Mouse (Mus musculus): Measurements from ENCODE around the gene Gm826. TPM values are rescaled to one million over a fixed set of nuclear protein-coding genes. Genes with fewer than 3 reads are reported as not detected.

Gene Gm826
- total RNA-seq, 2 experiments from 2014 or later: not detected

DNA sequence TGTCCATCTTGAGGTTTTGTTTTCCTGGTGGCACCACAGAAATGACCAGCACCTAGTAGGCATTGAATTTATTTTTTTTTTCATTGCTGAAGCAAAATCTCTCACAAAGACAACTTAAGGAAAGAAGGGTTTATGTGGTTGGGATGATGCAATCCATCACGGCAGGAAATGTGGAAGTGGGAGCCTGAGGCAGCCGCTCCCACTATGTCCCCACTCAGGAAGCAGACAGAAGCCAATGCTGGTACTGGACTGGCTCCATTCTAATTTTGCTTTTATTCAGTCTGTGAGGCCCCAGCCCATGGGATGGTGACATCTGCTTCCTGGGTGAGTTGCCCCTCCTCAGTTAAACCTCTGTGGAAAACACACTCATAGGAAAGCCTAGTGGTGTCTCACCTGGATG, 30.0 kb downstream of the Gm826 start:
- ATAC-seq (replicated peaks; ENCODE audit: low FRiP score, low TSS enrichment, poor library complexity, severe bottlenecking): no peak

DNA sequence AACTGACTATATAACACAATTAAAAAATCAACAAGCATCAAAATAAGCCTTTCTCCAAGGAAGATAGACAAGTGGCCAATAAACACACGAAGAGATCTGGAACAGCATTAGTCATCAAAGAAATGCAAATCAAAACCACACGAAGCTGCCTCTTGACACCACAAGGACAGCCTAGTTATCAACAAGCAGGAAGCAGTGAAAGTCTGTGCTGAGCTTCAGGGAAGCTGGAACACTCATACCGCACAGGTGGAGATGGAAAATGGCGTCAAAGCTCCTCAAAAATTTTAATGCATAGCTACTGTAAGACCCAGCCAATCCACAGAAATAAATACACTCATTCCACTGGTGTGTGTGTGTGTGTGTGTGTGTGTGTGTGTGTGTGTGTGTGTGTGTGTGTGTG, 31.9 kb downstream of the Gm826 start:
- ATAC-seq (replicated peaks; ENCODE audit: low FRiP score, low TSS enrichment, poor library complexity, severe bottlenecking): no peak

DNA sequence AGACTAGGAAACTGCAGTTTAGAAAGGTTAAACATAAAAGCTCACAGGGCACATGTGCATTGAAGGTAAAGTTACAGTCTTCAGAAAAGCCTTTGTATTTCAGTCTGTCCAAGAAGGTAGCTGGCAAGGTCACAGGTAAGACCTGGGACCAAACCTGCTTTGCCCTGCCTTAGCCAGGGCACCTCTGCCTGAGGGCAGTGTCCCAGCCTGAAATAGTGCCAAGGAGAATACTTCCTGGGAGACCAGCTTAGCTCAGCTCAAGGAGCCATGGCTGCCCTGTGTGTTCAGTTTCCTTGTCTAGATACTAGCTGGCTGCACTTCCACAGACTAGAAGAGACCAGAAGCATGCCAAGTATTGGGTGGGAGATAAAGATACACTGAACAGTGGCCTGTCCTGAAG, 35.4 kb downstream of the Gm826 start:
- ATAC-seq (replicated peaks; ENCODE audit: low FRiP score, low TSS enrichment, poor library complexity, severe bottlenecking): no peak

DNA sequence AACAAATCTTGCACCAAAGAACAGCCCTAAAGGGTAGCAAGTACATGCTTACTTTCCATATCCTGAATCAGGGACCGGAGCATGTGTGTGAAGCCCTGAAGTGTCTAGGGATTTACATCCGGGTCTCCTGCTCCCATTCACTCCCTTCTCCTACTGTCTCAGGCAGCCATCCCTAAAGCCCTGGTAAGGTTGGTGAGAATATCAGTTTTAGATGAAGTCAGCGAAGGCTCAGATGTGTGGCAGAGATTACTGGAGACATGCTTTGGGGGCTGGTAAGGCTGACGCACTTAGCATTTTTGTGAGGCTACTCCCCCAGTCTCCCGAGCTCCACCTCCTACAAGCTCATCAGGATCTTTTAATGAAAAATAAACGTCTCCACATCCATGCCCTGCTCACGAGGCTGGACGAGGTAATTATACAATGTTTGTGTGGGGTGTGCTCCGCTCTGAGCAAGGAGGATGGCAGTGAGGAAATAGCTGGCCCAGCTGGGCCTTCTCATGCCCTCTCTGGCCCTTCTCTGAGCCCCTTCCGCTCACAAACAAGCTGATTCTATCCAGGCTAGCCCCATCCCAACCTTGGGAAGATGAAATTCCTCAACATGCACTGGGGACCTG, 45.3 kb downstream of the Gm826 start:
- no peak for ATAC-seq (replicated peaks; ENCODE audit: low FRiP score, low TSS enrichment, poor library complexity, severe bottlenecking)

DNA sequence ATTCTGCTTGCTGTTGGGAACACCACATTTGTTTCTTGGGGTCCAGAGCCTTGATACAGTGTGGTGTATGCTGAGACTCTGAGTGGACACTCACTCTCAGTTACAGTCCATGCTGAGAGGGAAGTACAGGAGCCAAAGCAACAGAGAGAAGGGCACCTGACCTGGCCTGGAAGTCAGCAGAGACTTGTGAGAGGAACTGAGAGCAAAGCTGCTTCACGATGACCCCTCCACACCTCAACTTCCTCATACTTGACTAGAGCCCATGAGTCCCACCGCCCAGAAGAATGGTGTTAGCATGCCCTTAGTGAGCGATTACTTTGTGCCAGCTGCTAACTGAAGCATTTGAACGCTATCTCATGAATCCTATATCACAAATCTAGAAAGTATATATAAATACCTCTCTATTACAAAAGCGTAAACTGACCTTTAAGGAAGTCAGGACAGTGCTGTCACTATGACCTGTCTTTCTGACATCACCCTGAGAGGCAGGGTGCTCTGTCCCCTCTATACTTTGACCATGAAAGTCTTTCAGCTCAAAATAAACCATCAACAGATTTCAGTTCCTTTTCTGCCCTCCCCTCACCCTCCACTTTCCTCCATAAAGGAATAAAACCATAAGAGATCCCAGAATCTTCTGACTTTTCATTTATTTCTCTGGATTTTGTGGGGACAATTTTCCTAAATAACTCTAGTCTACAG, 57.9 kb downstream of the Gm826 start:
- ATAC-seq (replicated peaks; ENCODE audit: low FRiP score, low TSS enrichment, poor library complexity, severe bottlenecking): no peak

DNA sequence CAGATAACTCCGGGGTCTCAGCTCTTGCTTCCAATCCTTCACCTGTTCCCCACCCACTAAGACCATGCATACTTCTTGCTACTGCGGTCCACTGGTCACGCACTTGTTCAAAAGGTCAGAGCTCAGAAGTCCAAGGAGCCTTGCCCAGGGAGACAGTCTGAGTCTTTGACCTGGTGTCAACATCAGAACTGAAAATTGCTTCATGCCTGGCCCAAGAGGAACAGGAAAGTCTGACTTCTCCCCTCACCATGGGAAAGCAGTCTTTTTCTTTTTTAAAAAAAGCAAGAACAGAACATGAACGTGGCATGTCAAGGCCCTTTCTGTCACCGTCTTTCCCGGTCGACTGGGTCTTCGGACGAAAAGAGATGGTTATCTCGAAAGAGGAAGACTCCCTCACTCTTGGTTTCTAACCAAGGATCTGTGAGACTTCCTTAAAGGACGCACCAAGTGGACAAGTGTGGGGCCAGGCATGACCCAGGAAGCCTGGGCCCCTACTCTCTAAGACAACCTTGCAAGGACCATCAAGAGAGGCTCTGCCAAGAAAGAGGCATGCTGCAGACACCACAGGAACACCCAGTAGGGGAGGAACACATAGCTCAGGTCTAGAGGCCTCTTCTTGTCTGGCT, 66.0 kb downstream of the Gm826 start:
- ATAC-seq (replicated peaks; ENCODE audit: low FRiP score, low TSS enrichment, poor library complexity, severe bottlenecking): no peak

DNA sequence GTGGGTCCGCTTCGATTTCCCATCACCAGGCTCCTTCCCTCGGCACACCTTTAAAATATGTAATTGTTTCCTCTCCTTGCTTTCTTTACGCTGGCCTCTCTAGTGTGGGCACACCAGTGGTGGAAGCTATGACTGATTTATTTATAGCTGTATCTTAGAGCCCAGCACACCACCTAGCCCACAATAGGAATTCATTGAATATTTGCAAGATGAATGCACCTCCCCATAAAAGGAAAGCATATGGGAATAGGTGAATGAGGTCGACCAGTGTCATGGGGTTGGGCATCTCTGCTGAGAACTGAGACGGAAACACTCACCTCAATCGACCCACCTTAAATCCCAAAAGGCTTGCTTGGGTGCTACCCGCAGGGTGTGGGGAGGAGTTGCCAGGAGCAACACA, 70.1 kb downstream of the Gm826 start:
- no peak for ATAC-seq (replicated peaks; ENCODE audit: low FRiP score, low TSS enrichment, poor library complexity, severe bottlenecking)

DNA sequence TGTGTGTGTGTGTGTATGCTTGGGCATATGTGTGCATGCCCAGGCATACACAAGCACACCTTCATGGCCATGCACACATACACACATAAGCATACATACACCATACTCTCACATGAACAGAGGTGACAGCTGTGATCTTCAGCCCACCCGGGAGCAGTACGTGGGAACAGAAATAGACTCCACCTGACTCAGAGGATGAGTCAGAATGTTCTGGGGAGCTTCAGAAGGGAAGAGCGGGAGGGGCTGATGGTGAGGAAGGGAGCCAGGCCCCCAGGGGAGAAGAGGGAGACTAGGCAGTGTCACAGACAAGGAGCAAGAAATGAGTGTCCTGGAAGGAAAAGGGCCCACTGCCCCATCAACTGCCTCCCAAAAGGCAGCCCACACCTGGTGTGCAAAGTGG, 72.4 kb downstream of the Gm826 start:
- no peak for ATAC-seq (replicated peaks; ENCODE audit: low FRiP score, low TSS enrichment, poor library complexity, severe bottlenecking)

Other genes starting within 250 kb of the Gm826 start
- gene Mafb, start 32.9 kb upstream of the Gm826 start, total RNA-seq (2014; fragmentation: Nextera tagmentation): not detected in 2 replicates
- gene Mafb, start 32.9 kb upstream of the Gm826 start, total RNA-seq (2017): 0.27 and 0.28 TPM in 2 replicates